Mouse (Mus musculus) ovary, postnatal 14 days (tissue): ENCODE measurements around the gene Fam72a.
A peak's percentile ranks its signal among the peaks of the same experiment; 100 is the strongest.
"Not testable (repeated sequence)": the region's sequence is repeated elsewhere in the genome, so short reads cannot be mapped to it uniquely, and the experiment has no call there.

Source experiments
- DNase-seq: peaks from one replicate; pipeline ENCODE4 v3.0.0; 2022; ENCODE audit warnings: low spot score

Fam72a gene

DNA sequence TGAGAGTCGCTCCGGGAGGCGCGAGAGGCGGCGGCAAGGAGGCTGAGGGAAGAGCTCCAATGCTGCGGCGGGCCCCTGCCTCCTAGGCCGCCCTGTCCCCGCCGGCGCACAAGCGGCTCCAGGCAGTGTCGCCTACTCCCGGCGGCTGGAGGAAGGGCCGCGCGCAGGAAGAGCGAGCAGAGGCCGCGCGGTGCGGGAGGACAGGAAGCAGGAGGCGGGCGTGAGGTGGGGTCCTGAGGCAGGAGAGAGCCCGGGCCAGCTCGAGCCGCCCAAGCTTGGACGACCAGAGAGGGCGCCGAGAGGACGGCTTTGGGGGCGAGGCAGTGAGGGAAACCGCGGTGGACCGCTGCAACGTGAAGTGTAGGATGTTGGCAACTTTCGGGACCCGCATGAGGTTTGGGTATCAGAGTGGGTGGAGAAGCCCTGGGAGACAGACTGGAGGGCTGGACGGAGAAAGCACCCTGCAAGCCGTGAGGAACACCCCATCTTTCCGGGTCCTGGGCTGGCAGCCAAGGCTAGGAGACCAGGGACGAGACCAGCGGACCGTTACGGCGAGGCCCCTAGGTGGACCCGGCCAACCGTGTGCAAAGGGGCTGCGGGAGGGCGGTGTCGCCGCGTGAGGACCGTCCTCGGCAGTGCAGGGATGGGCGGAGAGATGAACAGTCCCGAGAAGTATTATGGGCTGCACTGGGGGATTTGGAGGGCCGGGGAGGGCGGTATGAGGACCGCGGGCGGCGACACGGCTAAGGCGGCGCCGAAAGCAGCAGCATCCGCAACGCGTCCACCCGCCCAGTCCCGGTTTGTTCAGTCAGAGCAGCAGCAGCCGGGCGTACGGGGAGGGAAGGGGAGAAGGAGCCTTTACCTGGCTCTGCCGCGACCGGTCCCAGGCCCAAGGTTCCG is 1.1 kb upstream of the Fam72a start:
- peak; percentile 50 for DNase-seq

DNA sequence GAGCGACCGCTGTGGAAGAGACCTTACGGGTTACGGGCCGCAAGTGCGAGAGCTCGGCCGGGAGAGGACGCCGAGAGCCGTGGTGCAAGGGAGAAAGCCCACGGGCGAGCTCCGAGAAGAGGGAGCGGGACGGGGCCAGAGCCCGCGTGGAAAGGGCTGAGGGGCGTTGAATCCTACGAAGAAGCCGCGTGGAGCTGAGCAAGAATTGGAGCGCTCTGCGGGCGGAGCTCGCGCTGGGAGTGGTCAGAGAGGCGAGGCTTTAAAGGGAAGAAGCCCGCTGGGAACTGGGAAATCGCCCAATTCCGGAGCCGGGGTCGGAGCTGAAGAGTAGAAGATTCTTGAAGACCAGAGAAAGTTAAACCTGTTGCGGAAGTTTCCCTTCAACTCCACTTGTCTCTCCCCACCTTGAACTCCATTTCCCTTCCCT is 391 bp downstream of the Fam72a start:
- peak; percentile 49 for DNase-seq

DNA sequence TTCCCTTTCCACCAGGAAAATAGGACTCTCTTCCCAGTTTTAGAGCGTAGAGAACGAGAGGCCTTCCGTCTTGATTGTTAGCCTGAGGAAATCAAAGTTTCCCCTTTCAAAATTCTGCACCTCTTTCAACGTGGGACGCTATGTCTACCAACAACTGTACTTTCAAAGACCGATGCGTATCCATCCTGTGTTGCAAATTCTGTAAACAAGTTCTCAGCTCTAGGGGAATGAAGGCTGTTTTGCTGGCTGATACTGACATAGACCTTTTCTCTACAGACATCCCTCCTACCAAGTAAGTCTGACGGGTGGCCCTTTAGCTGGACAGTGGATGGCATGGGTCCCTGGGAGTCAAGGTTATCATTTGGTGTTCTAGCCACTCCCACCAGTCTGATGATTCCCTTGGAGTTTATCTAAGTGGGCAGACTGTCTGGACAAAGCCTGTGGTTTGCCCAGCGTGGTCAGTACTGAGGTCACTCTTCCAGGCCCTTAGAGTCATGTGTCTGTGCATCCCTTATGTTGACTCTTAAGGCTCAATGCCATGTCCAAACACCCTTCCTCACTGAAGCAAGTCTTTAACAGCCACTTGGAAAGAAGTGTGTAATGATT is 961 bp downstream of the Fam72a start:
- DNase-seq, result no peak

DNA sequence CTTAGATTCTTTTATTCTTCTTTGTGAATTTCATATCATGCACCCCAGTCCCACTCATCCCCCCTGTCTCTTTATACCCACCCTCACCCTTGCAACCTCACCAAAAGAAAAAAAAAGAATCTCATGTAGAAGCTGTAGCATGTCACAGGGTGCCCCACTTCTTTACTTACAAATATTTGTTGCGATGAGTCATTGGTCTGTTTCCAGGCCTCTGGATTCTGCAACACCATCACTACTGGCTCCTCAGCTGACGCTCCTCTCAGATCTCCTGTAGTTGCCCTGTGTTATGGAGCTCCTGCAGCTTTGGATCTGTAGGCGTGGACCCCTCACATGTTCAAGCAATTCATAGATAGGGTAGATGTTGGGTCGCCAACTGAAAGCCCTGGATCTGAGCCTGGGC is 12.1 kb downstream of the Fam72a start:
- DNase-seq, result no peak

DNA sequence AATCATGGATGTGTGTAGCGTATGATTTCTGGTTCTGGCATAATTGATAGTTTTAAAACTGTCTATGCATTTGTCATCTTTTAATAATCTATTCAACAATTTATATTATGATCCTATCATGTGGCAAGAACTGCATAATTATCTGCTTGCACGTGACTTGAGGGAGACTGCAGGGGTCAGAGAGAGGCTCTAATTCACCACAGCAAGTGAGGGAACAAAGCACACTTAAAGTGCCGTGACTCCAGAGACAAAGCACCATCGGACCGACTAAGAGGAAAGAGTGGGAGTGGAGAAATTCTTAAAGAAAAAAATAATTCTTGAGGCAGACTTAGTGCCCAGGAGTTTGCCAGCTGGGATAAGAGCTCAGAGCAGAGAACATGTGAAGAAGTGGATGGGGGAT is 13.1 kb downstream of the Fam72a start:
- no peak for DNase-seq

DNA sequence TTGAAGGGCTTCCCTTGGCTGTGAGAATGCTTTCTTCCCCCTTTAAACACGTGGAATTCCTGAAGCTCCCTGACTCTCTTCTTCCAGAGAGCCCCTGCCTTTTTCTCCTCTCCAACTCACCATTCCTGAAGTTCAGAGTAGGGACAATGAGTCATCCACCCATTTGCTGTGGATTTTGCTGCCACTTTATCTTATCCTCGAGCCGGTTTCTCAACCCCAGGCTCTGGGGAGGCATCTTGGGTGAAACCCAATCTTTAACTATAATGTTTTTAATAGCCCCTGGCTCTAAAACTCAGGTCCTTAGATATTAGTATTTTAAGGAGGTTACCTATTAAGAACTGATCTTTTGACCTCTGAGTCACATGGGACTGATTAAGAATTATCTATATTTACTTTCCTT is 13.7 kb downstream of the Fam72a start:
- no peak for DNase-seq

DNA sequence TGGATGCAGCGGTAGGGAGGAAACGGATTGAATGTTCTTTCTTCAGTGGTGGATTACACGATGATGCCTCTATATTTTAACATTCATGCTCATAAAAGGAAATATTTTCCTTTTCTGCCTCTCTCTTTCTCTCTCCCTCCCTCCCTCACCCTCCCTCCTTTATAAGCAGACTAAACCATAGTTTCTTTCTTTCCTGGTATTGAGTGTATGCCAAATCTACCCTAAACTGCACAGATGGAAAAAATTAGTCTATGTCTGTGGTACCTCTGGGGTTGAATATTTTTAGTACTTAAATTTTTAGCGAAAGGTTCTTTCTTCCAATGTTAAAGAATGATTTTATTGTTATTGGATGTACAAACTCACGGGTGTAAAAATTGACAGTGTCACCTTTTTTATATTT is 14.2 kb downstream of the Fam72a start:
- no peak for DNase-seq

DNA sequence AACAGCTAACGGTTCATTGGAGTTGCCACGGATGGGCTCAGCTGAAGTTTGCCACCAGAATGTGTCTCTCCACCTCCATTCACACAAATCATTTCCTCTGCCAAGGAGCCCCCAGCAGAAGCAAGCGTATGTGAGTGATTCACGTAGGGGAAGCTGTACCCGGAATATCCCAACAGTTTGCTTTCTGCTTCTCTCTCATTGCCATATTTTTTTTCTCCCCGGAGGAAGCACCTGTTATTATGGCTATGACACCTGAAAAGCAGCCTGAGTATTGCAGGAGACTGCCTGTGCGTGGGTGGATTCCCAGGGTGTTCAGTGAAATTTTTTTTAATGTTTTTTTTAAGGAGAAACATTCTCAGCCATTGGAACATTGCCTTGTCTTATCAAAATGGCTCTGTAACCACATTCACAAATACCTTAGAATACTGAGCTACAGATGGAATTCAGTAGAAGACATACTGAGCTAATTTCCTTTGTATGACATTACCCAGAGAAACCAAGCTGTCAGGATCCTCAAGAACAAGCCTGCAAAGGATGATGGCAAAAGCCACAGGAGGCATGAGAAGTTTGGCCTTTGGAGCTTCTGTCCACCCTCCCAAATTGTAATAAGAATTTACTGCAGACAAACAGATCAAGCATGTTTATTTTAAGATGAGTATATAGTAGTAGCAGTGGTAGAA is 16.3 kb downstream of the Fam72a start:
- no peak for DNase-seq

DNA sequence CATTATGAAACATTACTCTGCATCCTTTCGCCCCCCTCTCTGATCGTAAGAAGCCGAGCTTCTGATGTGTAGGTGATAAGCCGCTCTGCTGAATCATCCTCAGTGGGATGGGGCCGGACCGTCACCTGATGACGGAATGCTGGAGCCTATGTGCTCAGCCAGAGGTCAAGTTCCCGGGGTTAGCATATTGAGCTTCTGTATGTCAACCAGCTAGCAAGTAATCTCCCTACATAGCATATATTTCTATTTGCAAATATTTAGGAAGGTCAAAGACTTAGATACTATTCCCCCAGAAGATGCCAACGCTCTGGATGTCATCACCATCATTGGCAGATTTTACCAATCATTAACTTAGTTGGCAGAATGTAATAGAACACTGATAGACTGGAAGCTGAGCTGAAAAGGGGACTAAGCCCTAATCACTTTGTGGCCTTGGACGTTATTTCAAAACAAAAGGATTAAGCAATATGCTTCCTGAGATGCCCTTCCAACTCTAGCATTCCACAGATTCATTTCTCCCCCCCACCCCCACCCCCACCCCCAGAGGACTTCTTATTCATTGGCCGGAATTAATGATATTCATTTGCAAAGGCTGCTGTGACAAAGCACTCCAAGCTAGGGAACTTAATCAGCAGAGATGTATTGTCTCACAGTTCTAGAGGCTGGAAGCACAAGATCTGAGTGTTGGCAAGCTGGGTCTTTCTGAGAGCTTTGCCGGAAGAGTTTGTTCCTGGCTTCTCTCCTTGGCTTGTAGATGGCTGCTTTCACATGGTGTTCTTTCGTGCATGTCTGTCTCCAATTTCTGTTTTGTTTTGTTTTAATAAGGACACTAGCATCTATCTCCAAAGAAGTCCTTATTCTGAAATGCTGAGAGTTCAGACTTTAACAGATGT is 19.3 kb downstream of the Fam72a start:
- no peak for DNase-seq

DNA sequence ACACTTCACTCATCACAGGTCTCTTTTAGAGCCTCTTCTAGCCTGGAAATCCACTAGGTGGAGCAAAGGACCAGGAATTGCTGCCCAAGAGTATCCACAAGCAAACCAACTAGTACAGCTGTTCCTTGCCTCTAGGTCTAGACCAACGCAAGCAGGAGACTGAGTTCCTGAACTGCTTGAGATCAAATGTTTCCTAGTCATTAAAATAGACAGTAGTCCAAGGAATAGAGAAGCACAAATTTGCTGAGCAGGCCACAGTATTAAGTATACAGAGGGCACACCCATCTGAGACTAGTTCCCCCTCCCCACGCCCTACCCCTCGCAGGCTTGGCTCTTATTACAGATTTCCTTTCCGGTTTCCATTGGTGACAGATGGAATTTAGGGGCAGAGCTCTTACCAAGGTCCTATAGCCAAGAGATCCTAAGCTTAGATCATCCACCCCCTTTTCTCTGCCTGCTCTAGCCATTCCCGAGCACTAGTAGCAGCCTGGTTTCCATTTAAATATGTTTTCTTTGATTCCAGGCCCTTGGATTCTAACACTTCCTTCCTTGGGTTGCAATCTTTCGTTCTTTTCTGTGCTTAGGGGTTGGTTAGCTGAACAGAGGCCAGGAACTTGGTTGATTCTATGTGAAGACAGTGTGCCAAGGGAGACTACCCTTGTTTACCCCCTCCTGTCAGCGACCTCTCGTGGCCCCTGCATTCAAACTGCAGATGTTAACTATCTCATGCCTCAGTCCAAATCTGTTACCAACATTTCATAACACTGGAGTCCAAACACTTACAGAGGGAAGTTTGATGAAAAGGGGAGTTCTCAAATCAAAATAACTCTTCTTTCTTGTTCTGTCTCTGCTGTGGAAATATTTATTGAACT is 21.0 kb downstream of the Fam72a start:
- DNase-seq, result no peak

DNA sequence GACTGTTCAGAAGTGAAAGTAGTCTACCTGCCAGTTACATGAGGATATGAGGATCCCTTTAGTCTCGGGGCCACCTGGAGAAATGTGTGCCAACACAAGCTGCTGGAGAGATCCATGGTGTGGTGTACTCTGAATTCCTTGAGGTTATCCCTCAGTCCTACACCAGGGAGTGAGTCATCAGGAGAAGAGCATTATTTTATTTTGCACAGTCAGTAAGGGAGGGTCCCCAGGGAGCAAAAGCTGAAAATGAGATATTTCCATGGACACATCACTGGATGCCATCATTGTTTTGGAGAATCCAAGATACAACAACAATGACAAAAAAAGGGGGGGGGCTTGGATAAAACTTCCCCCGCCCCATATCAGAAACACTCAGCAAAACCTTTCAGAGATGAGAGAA is 24.3 kb downstream of the Fam72a start:
- no peak for DNase-seq

DNA sequence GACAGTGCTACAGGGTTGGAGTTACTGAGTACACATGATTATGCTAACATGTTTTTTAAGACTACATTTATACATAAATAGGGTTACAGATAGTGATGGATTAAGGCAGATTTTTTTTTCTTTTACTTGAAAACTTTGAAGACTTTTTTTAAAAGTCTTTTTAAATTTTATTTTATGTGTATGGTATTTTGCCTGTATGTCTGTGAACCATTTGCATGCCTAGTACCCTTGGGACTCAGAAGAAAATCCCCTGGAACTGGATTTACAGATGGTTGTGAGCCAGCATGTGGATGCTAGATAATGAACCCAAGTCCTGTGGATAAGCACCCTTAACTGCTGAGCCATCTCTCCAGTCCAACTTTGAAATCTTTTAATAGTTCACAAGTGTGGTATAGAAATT is 25.7 kb downstream of the Fam72a start:
- no peak for DNase-seq

DNA sequence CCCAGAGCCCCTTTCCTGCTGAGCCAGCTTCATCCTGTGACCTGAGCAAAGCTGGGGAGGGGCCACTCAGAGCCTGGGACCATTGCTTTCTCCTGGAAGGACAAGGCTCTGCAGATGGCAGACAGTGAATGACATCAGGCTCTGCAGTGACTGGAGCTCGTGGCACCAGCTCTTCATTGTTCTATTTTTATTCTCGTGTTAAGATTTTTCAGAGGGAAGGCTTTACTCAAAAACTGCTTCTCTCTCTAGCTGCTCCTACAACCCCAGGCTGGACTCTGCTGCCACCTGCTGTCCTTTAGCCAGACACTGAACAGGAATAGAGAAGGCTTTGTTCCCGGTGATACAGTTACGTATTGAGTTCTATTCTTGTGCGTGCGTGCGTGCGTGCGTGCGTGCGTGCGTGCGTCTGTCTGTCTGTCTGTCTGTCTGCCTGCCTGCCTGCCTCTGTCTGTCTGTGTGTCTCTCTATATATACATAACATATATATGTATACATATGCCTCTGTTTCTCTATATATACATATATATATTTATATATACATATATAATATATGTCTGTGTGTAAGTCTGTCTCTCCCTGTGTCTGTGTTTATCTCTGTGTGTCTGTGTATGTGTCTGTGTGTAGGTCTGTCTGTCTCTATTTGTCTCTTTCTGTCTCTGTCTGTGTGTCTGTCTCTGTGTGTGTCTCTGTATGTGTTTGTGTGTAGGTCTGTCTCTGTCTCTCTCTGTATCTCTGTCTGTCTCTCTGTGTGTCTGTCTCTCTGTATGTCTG is 27.5 kb downstream of the Fam72a start:
- DNase-seq, result peak; percentile 56

DNA sequence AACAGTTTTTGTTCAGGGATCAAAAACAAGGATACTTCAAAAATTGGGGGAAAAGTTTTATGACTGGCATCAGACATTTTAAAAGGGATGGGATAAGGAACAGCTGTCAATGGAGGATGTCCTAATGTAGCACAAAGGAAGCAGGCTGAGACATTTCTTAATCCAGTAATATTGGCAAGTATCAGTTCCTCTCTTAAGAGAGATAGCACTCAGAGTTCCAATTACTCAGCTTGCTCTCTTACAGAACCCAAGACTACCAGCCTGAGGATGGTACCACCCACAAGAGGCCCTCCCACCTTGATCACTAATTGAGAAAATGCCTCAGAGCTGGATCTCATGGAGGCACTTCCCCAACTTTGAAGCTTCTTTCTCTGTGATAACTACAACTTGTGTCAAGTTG is 32.8 kb downstream of the Fam72a start:
- no peak for DNase-seq

DNA sequence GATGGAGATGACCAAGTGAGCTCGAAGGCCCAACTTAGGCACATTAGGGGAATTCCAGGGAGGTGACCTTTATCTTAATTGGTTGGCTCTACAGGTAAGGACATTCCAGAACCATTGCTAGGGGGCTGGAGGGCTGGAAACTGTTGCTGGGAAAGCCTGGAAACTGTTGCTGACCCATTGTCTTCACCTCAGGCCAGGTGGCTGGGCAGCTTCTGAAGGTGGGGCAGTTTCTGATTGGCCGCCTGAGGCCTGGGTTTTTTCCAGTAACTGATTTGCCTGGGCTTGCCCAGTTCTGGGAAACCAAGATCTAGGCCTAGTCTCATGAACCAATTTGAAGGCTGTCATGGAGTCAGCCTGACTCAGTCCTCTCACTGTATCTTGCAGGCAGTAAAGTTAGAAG is 34.4 kb downstream of the Fam72a start:
- DNase-seq, result no peak

DNA sequence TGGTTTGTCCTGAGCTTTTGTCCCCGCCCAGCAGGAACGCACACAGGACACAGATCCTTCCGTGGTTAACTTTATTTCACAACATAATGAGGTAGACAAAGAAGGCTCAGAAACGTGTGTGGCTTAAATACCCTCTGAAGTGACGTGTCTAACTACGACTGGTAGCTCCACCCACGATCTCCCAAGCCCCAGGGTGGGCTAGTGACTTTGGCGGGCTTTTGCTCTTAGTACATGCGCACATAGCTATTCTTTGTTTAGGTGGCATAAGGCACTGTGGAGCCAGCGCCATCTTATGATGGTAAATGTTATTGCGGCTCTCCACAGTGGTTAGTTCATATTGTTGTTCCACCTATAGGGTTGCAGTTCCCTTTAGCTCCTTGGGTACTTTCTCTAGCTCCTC is 38.4 kb downstream of the Fam72a start:
- not testable (repeated sequence) for DNase-seq

DNA sequence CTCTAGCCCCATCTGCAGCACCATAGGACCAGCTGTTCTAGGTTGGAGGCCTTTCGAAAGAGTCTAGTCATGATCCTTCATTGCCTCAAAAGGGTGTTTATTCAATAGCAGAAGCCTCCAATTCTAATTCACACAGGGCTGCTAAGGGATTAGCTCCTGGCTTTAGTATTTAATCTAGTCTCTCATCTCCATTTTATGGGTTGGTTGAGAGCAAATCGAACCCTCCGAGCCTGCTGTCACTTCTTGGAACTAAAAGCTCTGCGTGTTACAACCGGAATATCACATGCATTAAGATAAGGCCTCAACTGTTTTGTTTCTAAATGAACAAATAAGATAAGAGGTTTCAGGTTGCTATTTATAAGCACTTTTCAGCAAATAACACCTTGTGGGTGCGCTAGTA is 42.0 kb downstream of the Fam72a start:
- no peak for DNase-seq

DNA sequence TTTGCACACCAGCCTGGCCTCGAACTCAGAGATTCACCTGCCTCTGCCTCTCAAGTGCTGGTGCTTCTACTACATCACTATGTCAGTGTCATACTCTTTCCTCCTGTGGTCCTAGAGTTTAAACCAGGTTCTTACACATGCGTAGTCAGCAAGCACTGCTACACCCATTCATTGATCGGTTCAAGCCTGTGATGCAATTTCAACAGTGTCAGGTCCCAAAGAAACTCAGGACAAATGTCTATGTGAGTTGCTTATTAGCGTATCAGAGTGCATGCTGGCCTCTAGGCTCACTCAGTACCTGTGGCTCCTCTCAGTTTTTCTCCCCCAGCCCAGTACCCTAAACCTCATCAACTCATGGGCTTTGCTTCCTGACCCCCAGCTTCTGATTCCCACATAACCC is 42.7 kb downstream of the Fam72a start:
- DNase-seq, result no peak

DNA sequence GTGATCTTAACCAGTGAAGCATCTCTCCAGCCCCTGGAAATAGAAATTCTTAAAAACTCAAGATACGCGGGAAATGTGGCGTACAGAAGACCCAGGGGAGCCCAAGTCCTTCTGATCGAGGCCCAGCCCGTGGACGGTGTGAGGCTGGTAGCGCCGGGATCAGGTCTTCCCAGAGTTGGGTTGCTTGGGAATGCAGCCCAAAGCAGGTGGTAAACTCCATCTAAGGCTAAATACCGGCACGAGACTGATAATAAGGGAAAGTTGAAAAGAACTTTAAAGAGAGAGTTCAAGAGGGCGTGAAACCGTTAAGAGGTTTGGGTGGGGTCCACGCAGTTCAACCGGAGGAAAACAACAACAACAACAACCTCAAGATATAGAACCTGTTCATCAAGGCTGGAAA is 46.0 kb downstream of the Fam72a start:
- no peak for DNase-seq

DNA sequence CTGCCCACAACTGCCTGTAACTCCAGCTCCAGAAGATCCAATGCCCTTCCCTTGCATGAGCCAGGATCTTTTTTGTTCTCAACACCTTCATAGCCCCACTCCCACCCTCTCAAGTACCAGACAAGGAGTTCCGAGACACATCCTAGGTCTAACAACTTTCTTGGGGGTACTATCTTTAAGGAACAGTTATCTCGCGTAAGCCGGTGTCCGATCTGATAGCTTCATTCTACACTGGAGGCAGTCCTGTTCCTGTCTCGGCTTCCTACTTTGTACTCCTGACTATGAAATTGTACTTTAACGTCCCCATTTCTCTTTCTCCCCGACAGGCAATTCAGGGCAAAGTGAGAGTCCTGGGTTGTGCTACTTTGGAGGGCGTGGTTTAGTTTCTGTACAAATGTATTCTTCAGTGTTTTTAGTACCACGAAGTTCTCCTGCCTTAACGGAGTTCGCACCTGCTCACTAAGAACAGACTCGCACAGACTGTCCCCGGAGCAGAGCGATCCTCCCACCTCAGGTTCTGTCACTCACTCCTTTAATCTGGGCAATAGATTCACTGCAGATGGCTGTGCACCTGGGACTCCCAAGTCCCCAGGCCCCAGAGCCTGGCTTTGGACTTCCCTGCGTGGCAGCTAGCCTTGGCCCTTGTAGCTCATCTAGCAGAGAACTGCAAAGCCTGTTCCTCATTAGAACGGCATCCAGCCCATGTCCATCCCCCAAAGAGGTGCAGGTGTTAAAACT is 51.4 kb downstream of the Fam72a start:
- DNase-seq, result no peak
